Mouse (Mus musculus): ENCODE measurements at regions not wholly inside any gene's neighbourhood (a gene's known extent, or its start where the extent isn't known, plus 50 kb on each side); places are given as distances from the start of the nearest gene placed in this dataset.

GRCm38 (mm10) chr9:31684812-31685188, 220.5 kb upstream of the Tmem45b start:
- Histone ChIP-seq H3K9me3 (replicated peaks; ENCODE audit: control insufficient read depth, insufficient read depth, low read length, poor library complexity, severe bottlenecking) (no peaks in the 10 kb centered on the region), H3K27me3 (ENCODE audit: control insufficient read depth, insufficient read depth, low read length, poor library complexity, severe bottlenecking) (no peaks in the 10 kb centered on the region), H3K27ac (ENCODE audit: insufficient read depth, low read length) (no peak overlapping the region), H3K4me1 (ENCODE audit: control insufficient read depth, insufficient read depth, low read length) (peaks cover 4% of the 10 kb centered on the region), H3K36me3 (ENCODE audit: control insufficient read depth, insufficient read depth, low read length, poor library complexity, severe bottlenecking) (no peaks in the 10 kb centered on the region), H3K9ac (ENCODE audit: low read depth, poor library complexity, severe bottlenecking) (no peak overlapping the region), H3K4me3 (ENCODE audit: low read depth, low read length) (no peak overlapping the region)
- no peak for TF ChIP-seq CTCF (IDR thresholded peaks at IDR 0.05; ENCODE audit: low read depth, low read length)
- TF ChIP-seq EP300 (IDR thresholded peaks at IDR 0.05; ENCODE audit: insufficient read depth, low read depth, low read length) = no peak
- TF ChIP-seq POLR2A (IDR thresholded peaks at IDR 0.05; ENCODE audit: insufficient read depth, low read length) = no peak

- H3K9ac ChIP-seq (ENCODE audit: low read depth, poor library complexity, severe bottlenecking) = no peak overlapping the region
- H3K36me3 ChIP-seq (ENCODE audit: control insufficient read depth, insufficient read depth, low read length, poor library complexity, severe bottlenecking) = no peaks in the 10 kb centered on the region
- H3K4me3 ChIP-seq (ENCODE audit: low read depth, low read length) = no peak overlapping the region
- no peaks in the 10 kb centered on the region for H3K27me3 ChIP-seq (ENCODE audit: control insufficient read depth, insufficient read depth, low read length, poor library complexity, severe bottlenecking)
- no peaks in the 10 kb centered on the region for H3K9me3 ChIP-seq (replicated peaks; ENCODE audit: control insufficient read depth, insufficient read depth, low read length, poor library complexity, severe bottlenecking)
- no peak overlapping the region for H3K27ac ChIP-seq (ENCODE audit: insufficient read depth, low read length)
- peaks cover 3% of the 10 kb centered on the region for H3K4me1 ChIP-seq (ENCODE audit: control insufficient read depth, insufficient read depth, low read length)
- no peak for TF ChIP-seq EP300 (IDR thresholded peaks at IDR 0.05; ENCODE audit: insufficient read depth, low read depth, low read length)
- TF ChIP-seq POLR2A (IDR thresholded peaks at IDR 0.05; ENCODE audit: insufficient read depth, low read length) = no peak
- TF ChIP-seq CTCF (IDR thresholded peaks at IDR 0.05; ENCODE audit: low read depth, low read length) = no peak
Measured at GRCm38 (mm10) chr9:31684099-31684811, 220.0 kb upstream of the Tmem45b start.

DNA sequence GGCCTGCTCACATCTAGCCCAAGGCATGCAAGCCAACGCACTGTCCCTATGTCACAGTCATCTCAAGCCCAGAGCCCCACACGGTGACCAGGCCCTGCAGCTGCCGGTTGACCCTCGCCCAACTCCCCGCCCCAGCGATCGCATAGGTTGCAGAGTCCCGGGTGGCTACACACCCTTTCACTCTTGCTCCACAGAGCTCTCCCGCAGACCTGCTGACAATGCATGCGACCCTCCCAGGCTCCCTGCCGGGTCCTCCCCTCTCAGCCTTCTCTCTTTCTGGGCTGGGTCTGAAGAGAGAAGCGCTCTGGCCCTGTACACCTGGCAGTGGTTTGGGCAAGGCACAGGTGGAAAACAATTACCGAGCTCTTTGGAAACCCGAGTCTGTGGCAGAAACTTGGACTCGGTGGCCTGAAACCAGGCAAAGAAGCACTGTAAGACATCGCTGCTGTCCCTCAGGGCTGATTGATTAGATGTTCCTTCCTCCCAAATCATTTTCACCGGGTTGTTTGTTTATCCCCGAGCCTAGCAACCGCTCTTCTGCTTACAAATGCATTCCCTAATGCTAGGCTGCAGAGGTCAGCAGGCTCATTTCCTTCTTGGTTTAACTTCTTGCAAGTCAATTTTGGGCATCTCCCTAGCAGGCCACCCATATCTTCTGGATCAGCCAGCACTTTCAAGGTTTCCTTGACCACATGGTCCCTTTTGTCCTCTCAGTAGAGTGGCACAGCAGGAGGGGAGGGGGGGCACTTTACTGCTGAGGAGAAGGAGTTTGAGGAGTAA, 219.2 kb upstream of the Tmem45b start:
- 0 out of 2 replicates have a peak, but pooled peaks have one; percentile 41 for TF ChIP-seq EP300 (IDR thresholded peaks at IDR 0.05; ENCODE audit: insufficient read depth, low read depth, low read length)
- no peak for TF ChIP-seq CTCF (IDR thresholded peaks at IDR 0.05; ENCODE audit: low read depth, low read length)
- Histone ChIP-seq H3K27ac (ENCODE audit: insufficient read depth, low read length) (no peak overlapping the region), H3K4me3 (ENCODE audit: low read depth, low read length) (no peak overlapping the region), H3K36me3 (ENCODE audit: control insufficient read depth, insufficient read depth, low read length, poor library complexity, severe bottlenecking) (no peaks in the 10 kb centered on the region), H3K9me3 (replicated peaks; ENCODE audit: control insufficient read depth, insufficient read depth, low read length, poor library complexity, severe bottlenecking) (no peaks in the 10 kb centered on the region), H3K4me1 (ENCODE audit: control insufficient read depth, insufficient read depth, low read length) (peaks cover 2% of the 10 kb centered on the region), H3K27me3 (ENCODE audit: control insufficient read depth, insufficient read depth, low read length, poor library complexity, severe bottlenecking) (no peaks in the 10 kb centered on the region), H3K9ac (ENCODE audit: low read depth, poor library complexity, severe bottlenecking) (no peak overlapping the region)

DNA sequence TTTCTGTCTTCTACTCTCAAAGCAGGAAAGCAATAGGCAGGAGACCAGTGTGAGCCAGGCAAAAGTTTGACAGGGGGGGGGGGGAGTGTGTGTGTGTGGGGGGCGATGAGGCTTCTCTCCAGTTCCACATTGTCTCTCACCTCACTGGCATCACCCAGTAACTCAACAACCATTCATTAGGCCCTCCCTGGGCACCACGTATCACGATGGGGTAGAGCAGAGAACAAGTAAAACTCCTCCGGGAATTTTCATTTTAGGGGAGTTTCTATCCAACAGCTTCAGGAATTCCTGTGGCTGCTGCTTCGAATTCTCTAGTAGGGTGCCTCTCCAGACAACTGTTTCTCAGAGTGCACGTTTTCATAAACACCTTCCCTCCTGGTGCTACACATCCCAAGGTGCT, 218.6 kb upstream of the Tmem45b start:
- H3K4me3 ChIP-seq (ENCODE audit: low read depth, low read length) = no peak overlapping the region
- no peak overlapping the region for H3K9ac ChIP-seq (ENCODE audit: low read depth, poor library complexity, severe bottlenecking)

GRCm38 (mm10) chr9:31677150-31677549, 212.9 kb upstream of the Tmem45b start:
- Histone ChIP-seq H3K36me3 (ENCODE audit: control insufficient read depth, insufficient read depth, low read length, poor library complexity, severe bottlenecking) (no peaks in the 10 kb centered on the region), H3K27me3 (ENCODE audit: control insufficient read depth, insufficient read depth, low read length, poor library complexity, severe bottlenecking) (no peaks in the 10 kb centered on the region), H3K4me1 (ENCODE audit: control insufficient read depth, insufficient read depth, low read length) (no peaks in the 10 kb centered on the region), H3K4me3 (ENCODE audit: low read depth, low read length) (no peak overlapping the region), H3K9me3 (replicated peaks; ENCODE audit: control insufficient read depth, insufficient read depth, low read length, poor library complexity, severe bottlenecking) (no peaks in the 10 kb centered on the region), H3K9ac (ENCODE audit: low read depth, poor library complexity, severe bottlenecking) (no peak overlapping the region), H3K27ac (ENCODE audit: insufficient read depth, low read length) (no peak overlapping the region)
- TF ChIP-seq EP300 (IDR thresholded peaks at IDR 0.05; ENCODE audit: insufficient read depth, low read depth, low read length) = no peak

More for the DNA sequence above, 218.6 kb upstream of the Tmem45b start:
- H3K9me3 ChIP-seq (replicated peaks; ENCODE audit: control insufficient read depth, insufficient read depth, low read length, poor library complexity, severe bottlenecking) = no peaks in the 10 kb centered on the region
- H3K27me3 ChIP-seq (ENCODE audit: control insufficient read depth, insufficient read depth, low read length, poor library complexity, severe bottlenecking) = no peaks in the 10 kb centered on the region
- H3K36me3 ChIP-seq (ENCODE audit: control insufficient read depth, insufficient read depth, low read length, poor library complexity, severe bottlenecking) = no peaks in the 10 kb centered on the region
- no peak for TF ChIP-seq CTCF (IDR thresholded peaks at IDR 0.05; ENCODE audit: low read depth, low read length)
- TF ChIP-seq POLR2A (IDR thresholded peaks at IDR 0.05; ENCODE audit: insufficient read depth, low read length) = no peak
- TF ChIP-seq EP300 (IDR thresholded peaks at IDR 0.05; ENCODE audit: insufficient read depth, low read depth, low read length) = no peak
- no peak overlapping the region for H3K27ac ChIP-seq (ENCODE audit: insufficient read depth, low read length)
- peaks cover 2% of the 10 kb centered on the region for H3K4me1 ChIP-seq (ENCODE audit: control insufficient read depth, insufficient read depth, low read length)

GRCm38 (mm10) chr9:31659026-31659425, 194.8 kb upstream of the Tmem45b start:
- Histone ChIP-seq H3K9ac (ENCODE audit: low read depth, poor library complexity, severe bottlenecking) (no peak overlapping the region), H3K27ac (ENCODE audit: insufficient read depth, low read length) (no peak overlapping the region), H3K36me3 (ENCODE audit: control insufficient read depth, insufficient read depth, low read length, poor library complexity, severe bottlenecking) (no peaks in the 10 kb centered on the region), H3K4me3 (ENCODE audit: low read depth, low read length) (no peak overlapping the region), H3K4me1 (ENCODE audit: control insufficient read depth, insufficient read depth, low read length) (no peaks in the 10 kb centered on the region), H3K27me3 (ENCODE audit: control insufficient read depth, insufficient read depth, low read length, poor library complexity, severe bottlenecking) (no peaks in the 10 kb centered on the region; the same call in 1 of the 2 replicates), H3K9me3 (replicated peaks; ENCODE audit: control insufficient read depth, insufficient read depth, low read length, poor library complexity, severe bottlenecking) (no peaks in the 10 kb centered on the region)
- TF ChIP-seq POLR2A (IDR thresholded peaks at IDR 0.05; ENCODE audit: insufficient read depth, low read length) (no peak), CTCF (IDR thresholded peaks at IDR 0.05; ENCODE audit: low read depth, low read length) (no peak), EP300 (IDR thresholded peaks at IDR 0.05; ENCODE audit: insufficient read depth, low read depth, low read length) (no peak)

All from ES-Bruce4 (cell line).